Mouse (Mus musculus) testis, postnatal 14 days (tissue): ENCODE data around the gene Wwox.

ENCODE experiments used
- DNase-seq: peaks from one replicate; pipeline ENCODE4 v3.0.0; 2021; ENCODE audit warnings: low spot score

Wwox gene

GRCm38 (mm10) chr8:115159208-115159607 is 719.8 kb downstream of the Wwox start:
- no peak for DNase-seq

GRCm38 (mm10) chr8:115159711-115160374 is 720.4 kb downstream of the Wwox start:
- no peak for DNase-seq

- DNase-seq = no peak
Measured at GRCm38 (mm10) chr8:115160407-115160806, 721.0 kb downstream of the Wwox start.

- no peak for DNase-seq
Measured at GRCm38 (mm10) chr8:115161520-115161919, 722.1 kb downstream of the Wwox start.

DNA sequence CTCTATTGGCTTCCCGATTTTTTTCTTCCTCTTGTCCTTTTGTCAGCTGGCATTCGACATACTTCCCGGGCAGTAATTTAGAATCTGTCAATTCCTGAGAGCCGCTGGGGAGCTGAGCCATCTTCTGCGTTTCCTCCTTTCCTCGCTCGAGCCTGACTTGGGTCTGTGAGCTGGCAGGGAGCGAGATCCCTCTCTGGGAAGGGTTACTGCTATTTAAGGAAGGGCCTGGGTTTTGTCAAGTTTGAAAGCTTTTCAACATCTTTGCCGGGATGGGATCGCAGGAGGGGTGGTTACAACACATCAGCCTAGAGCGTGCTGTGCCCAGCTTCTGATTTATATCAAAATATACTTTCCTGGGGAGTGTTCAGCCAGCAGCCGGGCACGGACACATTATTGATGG is 725.4 kb downstream of the Wwox start:
- DNase-seq = no peak

DNA sequence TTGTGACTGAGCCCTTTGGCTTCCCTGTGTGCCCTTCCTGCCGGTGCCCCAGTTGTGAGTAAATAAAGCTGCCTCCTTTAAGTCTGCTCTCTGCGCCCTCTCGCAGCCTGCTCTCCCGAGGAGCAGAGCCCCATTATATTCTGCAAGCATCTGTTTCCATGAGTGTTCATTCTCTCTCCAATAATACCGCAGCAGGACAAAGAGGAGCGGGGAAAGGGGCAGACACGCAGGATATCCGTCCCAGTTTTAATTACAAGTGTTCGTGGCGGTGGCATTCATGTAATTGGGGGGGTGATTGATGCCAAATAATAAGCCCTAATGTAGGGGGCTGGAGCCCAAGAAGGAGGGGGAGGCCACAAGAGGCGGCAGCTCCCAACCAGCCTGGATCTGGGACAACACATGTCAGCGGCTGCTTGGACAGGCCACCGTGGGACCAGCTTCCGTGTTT is 734.2 kb downstream of the Wwox start:
- no peak for DNase-seq

DNA sequence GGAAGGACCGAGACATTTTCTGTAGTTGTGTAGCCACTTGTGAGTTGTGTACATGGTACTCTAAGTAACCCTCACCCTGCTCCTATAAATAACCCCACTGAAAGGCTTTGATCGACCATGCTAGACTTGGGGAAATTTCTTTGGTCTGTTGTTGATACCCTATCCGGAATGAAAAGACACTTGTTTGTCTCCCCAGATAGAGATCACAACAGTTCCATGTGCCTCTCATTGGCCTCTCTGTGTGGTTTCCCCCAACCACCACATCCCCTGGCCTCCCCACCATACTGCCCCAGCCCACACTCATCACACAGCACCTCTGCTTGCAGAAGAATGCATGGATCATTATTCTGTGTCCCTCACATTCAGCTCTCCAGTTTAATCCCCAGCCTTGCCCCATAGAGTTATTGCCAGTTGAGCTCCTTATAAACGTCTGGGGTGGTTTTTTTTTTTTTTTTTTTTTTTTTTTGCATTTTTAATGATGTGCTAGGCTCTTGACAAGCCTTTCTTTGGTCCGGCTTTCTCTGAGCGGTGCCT is 746.0 kb downstream of the Wwox start:
- no peak for DNase-seq

GRCm38 (mm10) chr8:115186121-115186811 is 746.8 kb downstream of the Wwox start:
- DNase-seq = no peak

- DNase-seq = no peak
Measured at GRCm38 (mm10) chr8:115186882-115187281, 747.4 kb downstream of the Wwox start.

- no peak for DNase-seq
Measured at GRCm38 (mm10) chr8:115188446-115188845, 749.0 kb downstream of the Wwox start.

DNA sequence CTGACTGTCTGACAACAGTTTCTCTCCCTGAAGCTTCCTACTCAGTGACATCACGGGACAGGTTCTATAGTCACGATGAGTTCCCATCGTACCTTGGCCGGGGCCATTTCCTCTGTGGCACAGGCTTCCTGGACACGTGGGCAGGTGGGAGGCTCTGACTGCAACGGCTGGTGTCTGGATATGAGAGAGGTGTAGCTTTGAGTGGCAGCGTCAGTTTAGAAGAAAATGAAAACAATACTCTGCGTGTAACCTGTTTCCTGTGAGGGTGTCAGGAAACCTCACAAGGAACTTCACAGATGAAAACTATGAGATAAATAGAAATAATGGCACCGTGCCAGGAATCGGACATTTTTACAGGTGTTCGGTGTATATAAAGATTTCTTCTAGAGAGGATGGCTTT is 750.4 kb downstream of the Wwox start:
- DNase-seq = no peak

DNA sequence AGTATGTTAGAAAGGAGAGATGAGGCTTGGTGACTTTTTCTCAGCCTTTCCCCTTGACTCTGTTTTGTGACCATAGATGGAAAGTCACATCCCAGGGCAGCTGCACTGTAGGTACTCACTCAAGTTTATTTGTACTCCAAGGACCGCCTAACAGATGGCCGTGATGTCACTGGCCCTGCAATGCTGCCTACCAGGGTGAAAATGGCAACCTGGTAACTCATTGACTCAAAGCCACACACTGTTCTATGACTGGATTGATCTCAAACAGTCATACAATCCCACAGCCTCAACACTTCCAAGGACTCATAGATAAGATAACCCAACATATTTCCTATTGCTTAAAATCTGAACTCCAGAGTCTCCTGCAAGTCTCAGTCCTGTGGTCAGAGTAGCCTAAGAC is 754.3 kb downstream of the Wwox start:
- no peak for DNase-seq

GRCm38 (mm10) chr8:115195334-115195733 is 755.9 kb downstream of the Wwox start:
- DNase-seq = no peak

GRCm38 (mm10) chr8:115196859-115197258 is 757.4 kb downstream of the Wwox start:
- DNase-seq = no peak

DNA sequence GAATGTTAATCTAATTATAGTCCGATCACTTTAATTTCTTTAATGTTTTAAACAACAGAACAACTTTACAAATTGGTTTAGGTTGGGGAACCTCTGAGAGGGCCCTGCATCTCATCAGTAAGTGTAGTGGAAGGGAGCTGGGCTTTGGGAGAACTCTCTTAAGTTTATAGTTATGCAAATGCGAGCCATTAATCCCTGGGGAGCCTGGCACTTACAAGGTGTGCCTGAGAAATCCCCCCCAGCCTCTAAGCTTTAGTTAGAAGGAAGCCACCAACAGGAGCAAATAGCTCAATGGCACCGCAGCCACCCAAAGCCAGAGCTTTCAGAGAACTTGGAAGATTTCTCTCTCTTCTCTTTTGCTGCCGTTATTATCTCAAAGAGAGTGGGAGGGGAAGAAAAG is 759.7 kb downstream of the Wwox start:
- no peak for DNase-seq

DNA sequence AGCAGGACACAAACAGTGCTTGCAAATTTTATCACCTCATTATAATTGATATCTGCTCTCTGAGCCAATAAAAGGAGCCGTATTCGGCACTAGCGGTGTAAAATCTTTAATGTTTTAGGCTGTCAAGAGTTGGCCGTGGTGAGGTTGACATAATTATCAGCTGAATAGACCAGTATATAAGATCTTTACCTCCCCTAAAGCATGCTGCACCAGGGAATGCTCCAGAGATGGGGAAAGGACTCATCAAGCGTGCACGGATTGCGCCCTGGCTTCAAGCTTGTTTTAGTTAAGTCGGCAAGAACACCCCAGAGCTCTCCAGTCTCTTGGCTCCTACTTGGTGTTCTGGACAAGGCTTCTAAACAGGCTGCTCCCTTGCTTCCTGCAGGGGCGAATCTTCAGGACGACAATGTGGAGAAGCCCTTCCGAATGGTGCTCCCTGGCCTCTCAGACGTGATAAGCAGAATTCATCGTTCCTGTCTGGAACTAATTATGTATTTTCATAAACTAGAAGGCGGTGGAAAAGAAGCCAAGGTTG is 760.2 kb downstream of the Wwox start:
- peak; percentile 26 for DNase-seq

GRCm38 (mm10) chr8:115201726-115202125 is 762.3 kb downstream of the Wwox start:
- no peak for DNase-seq

- no peak for DNase-seq
Measured at GRCm38 (mm10) chr8:115207480-115207879, 768.0 kb downstream of the Wwox start.

GRCm38 (mm10) chr8:115208415-115209192 is 769.1 kb downstream of the Wwox start:
- no peak for DNase-seq

- no peak for DNase-seq
Measured at GRCm38 (mm10) chr8:115210014-115210413, 770.6 kb downstream of the Wwox start.

GRCm38 (mm10) chr8:115213126-115213525 is 773.7 kb downstream of the Wwox start:
- no peak for DNase-seq

- DNase-seq = no peak
Measured at GRCm38 (mm10) chr8:115214870-115215269, 775.4 kb downstream of the Wwox start.
